Mouse (Mus musculus): ENCODE results near the gene Lactbl1.

The Lactbl1 gene

DNA sequence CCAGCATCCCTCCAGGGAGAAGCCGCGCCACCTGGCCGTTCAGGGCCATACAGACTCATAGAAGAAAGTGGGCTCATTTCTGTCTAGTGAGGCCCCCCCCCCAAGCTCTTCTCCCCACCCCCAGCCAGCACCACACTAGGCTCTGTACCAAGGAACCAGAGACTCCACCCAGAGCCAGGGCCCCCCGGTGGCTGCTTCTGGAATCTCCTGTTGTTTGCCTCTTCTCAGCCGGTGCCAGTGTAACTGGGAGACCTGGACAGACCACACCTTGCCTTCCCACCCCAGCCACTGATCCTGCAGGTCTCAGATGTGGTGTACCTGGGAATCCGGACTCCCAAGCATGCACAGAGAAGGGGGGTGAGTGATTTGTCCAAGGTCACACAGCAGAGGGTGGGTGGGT lies 62.1 kb downstream of the Lactbl1 start:
- DNase-seq (ENCODE audit: low spot score): no peak

DNA sequence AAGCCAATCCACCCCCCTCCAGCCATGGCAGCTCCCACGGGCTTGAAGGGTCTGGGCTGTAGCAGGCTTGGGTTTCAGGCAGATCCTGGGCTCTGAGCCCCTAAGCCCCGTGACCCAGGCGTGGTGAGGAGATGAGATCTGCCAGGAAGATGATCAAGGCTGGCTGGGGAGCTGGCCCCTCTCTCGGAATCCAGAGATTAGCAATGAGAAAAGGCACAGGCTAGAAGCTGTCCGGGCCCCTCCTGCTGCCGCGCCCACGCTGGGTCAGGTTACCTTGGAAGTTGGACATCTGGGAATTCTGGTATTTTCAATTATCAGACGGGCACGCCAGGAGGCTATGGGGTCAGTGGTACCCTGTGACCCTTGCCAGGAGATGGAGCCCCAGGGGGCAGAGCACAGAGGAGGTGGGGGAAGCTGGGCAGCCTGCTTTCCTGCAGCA lies 63.0 kb downstream of the Lactbl1 start:
- no peak for DNase-seq (ENCODE audit: low spot score)

DNA sequence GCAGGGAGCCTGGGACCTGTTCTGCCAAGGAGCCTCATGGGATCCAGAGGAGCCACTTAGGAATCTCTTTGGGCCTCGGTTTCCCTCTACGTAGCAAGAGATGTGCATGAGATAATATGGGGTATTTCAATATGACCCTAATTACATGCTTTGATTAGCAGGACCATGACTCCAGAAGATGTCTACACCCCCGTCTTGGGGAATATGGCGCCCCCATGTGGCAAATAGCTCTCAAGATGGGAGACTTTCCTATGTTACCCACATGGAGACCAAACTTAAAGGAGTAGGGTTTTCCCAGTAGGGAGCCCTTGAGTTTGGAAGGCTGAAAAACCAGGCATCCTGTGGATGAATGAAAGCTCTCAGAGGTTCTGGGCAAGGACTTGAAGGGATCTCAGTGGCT lies 65.7 kb downstream of the Lactbl1 start:
- DNase-seq (ENCODE audit: low spot score): no peak

All from left cerebral cortex, adult 11 months (tissue).